Mouse (Mus musculus) MEL (cell line): ENCODE results near the gene Trmt1. TPM values are rescaled to one million over a fixed set of nuclear protein-coding genes. Genes with fewer than 3 reads are reported as not detected.

ENCODE experiments used
- DNase-seq: peaks from one replicate; pipeline ENCODE4 v3.0.0; 2011; ENCODE audit warnings: low read depth, low spot score
- H3K27ac ChIP-seq: 2 replicates; pipeline ENCODE4 v1.5.1; 2012; ENCODE audit warnings: low read depth, mild to moderate bottlenecking, control low read depth, low read length, moderate library complexity; ENCODE audit not compliant: control insufficient read depth
- H3K27me3 ChIP-seq, 2 experiments: fragments of 150-350 bp in 1 of 2; sonication (generic) in 1 of 2; 2 replicates each; pipeline ENCODE4 v1.6.1; 2012; ENCODE audit warnings: low read length in 2 of 2, mild to moderate bottlenecking in 2 of 2, improper control_type of control experiment in 1 of 2, moderate library complexity in 1 of 2; ENCODE audit not compliant: insufficient read depth in 2 of 2, control insufficient read depth in 1 of 2
- H3K36me3 ChIP-seq, 2 experiments: 2 replicates each; pipeline ENCODE4 v1.6.1; 2012 to 2014; ENCODE audit warnings: low read length in 2 of 2, improper control_type of control experiment in 1 of 2, inconsistent platforms in 1 of 2, mild to moderate bottlenecking in 1 of 2; ENCODE audit not compliant: insufficient read depth in 2 of 2, control insufficient read depth in 1 of 2
- H3K4me1 ChIP-seq, 2 experiments: fragments of 150-350 bp in 1 of 2; sonication (generic) in 1 of 2; 2 replicates each; pipeline ENCODE4 v1.6.1; 2012; ENCODE audit warnings: low read length in 2 of 2, improper control_type of control experiment in 1 of 2, mild to moderate bottlenecking in 1 of 2; ENCODE audit not compliant: insufficient read depth in 2 of 2, control insufficient read depth in 1 of 2
- H3K4me3 ChIP-seq, 2 experiments: fragments of 150-350 bp in 1 of 2; sonication (generic) in 1 of 2; 2 replicates each; pipeline ENCODE4 v1.5.1; 2012; ENCODE audit warnings: low read depth in 2 of 2, low read length in 2 of 2, mild to moderate bottlenecking in 2 of 2, moderate library complexity in 2 of 2, control low read depth in 1 of 2, improper control_type of control experiment in 1 of 2; ENCODE audit not compliant: control insufficient read depth in 1 of 2, insufficient read depth in 1 of 2
- H3K79me2 ChIP-seq: 2 replicates; pipeline ENCODE4 v1.6.1; 2012; ENCODE audit warnings: mild to moderate bottlenecking, low read length, moderate library complexity; ENCODE audit not compliant: control insufficient read depth, poor library complexity, insufficient read depth
- H3K9ac ChIP-seq: 2 replicates; pipeline ENCODE4 v1.6.1; 2012; ENCODE audit warnings: low read depth, mild to moderate bottlenecking, control low read depth, low read length, moderate library complexity; ENCODE audit not compliant: control insufficient read depth, poor library complexity, severe bottlenecking
- H3K9me3 ChIP-seq: fragments of 150-350 bp; sonication (generic); replicated peaks from 2 replicates; pipeline ENCODE4 v1.6.1; 2012; ENCODE audit warnings: mild to moderate bottlenecking, low read length, improper control_type of control experiment, moderate library complexity; ENCODE audit not compliant: insufficient read depth
- BHLHE40 ChIP-seq: IDR thresholded peaks from 2 replicates; pipeline ENCODE4 v1.6.1; 2012; ENCODE audit warnings: low read depth, mild to moderate bottlenecking, inconsistent platforms, low read length, improper control_type of control experiment, borderline replicate concordance
- GABPA ChIP-seq: IDR thresholded peaks from 2 replicates; pipeline ENCODE4 v1.6.1; 2012; ENCODE audit warnings: low read depth, mild to moderate bottlenecking, inconsistent platforms, low read length, improper control_type of control experiment, moderate library complexity
- HCFC1 ChIP-seq: IDR thresholded peaks from 2 replicates; pipeline ENCODE4 v1.6.1; 2012; ENCODE audit warnings: low read depth, mild to moderate bottlenecking, inconsistent platforms, low read length, improper control_type of control experiment, moderate library complexity
- KAT2A ChIP-seq: conservative IDR thresholded peaks from 2 replicates; pipeline ENCODE4 v1.6.1; 2012; ENCODE audit warnings: low read depth, low read length, improper control_type of control experiment, inconsistent platforms
- MAFK ChIP-seq: IDR thresholded peaks from 2 replicates; pipeline ENCODE4 v1.6.1; 2011; ENCODE audit warnings: low read depth, mild to moderate bottlenecking, low read length, improper control_type of control experiment, borderline replicate concordance
- MAZ ChIP-seq: IDR thresholded peaks from 2 replicates; pipeline ENCODE4 v1.6.1; 2012; ENCODE audit warnings: low read depth, mild to moderate bottlenecking, inconsistent platforms, low read length, improper control_type of control experiment
- MEF2A ChIP-seq: IDR thresholded peaks from 2 replicates; pipeline ENCODE4 v1.6.1; 2014; ENCODE audit warnings: low read depth, mild to moderate bottlenecking, inconsistent platforms, low read length, improper control_type of control experiment; ENCODE audit not compliant: poor library complexity, insufficient replicate concordance, severe bottlenecking; ENCODE audit errors: extremely low read depth
- MYB ChIP-seq: IDR thresholded peaks from 2 replicates; pipeline ENCODE4 v1.6.1; 2011; ENCODE audit warnings: mild to moderate bottlenecking, low read depth, low read length, improper control_type of control experiment
- MYC ChIP-seq: IDR thresholded peaks from 2 replicates; pipeline ENCODE4 v1.6.1; 2011; ENCODE audit warnings: low read depth, mild to moderate bottlenecking, low read length, improper control_type of control experiment, moderate library complexity
- NRF1 ChIP-seq: IDR thresholded peaks from 2 replicates; pipeline ENCODE4 v1.6.1; 2014; ENCODE audit warnings: low read depth, mild to moderate bottlenecking, inconsistent platforms, low read length, improper control_type of control experiment, moderate library complexity; ENCODE audit not compliant: poor library complexity, insufficient read depth, severe bottlenecking
- POLR2A ChIP-seq, 2 experiments: IDR thresholded peaks; 2 replicates each; pipeline ENCODE4 v1.6.1; 2011 to 2012; ENCODE audit warnings: low read length in 2 of 2, mild to moderate bottlenecking in 2 of 2, control low read depth in 1 of 2, improper control_type of control experiment in 1 of 2, low read depth in 1 of 2, moderate library complexity in 1 of 2; ENCODE audit not compliant: control insufficient read depth in 1 of 2, insufficient read depth in 1 of 2, poor library complexity in 1 of 2
- SIN3A ChIP-seq: IDR thresholded peaks from 2 replicates; pipeline ENCODE4 v1.6.1; 2012; ENCODE audit warnings: low read length, improper control_type of control experiment, inconsistent platforms
- TAL1 ChIP-seq: IDR thresholded peaks from 2 replicates; pipeline ENCODE4 v1.6.1; 2012; ENCODE audit warnings: mild to moderate bottlenecking, inconsistent platforms, low read length, moderate library complexity, mixed read lengths
- TCF12 ChIP-seq: IDR thresholded peaks from 2 replicates; pipeline ENCODE4 v1.6.1; 2014; ENCODE audit warnings: low read depth, mild to moderate bottlenecking, inconsistent platforms, low read length, improper control_type of control experiment, moderate library complexity
- USF2 ChIP-seq, 2 experiments: IDR thresholded peaks; 2 replicates each; pipeline ENCODE4 v1.6.1; 2011 to 2012; ENCODE audit warnings: improper control_type of control experiment in 2 of 2, low read length in 2 of 2, borderline replicate concordance in 1 of 2, inconsistent platforms in 1 of 2, low read depth in 1 of 2, mild to moderate bottlenecking in 1 of 2; ENCODE audit not compliant: insufficient read depth in 1 of 2
- ZKSCAN1 ChIP-seq: IDR thresholded peaks from 2 replicates; pipeline ENCODE4 v1.6.1; 2012; ENCODE audit warnings: low read depth, mild to moderate bottlenecking, inconsistent platforms, low read length, improper control_type of control experiment, moderate library complexity
- ZMIZ1 ChIP-seq: IDR thresholded peaks from 2 replicates; pipeline ENCODE4 v1.6.1; 2012; ENCODE audit warnings: low read depth, mild to moderate bottlenecking, inconsistent platforms, low read length, improper control_type of control experiment, moderate library complexity
- polyA plus RNA-seq, 2 experiments: library from polyadenylated mRNA; stranded (reverse) in 1 of 2; unstranded in 1 of 2; fragments of >175 nt in 1 of 2; fragments of >200 nt in 1 of 2; gene quantifications; 2 replicates each; pipeline versions ENCODE4 v1.2.1 to v1.2.4; 2012; ENCODE audit warnings: low replicate concordance in 2 of 2, low read depth in 1 of 2; ENCODE audit not compliant: insufficient read length in 2 of 2, insufficient read depth in 1 of 2, missing spikeins in 1 of 2
- total RNA-seq: library from RNA; depleted of rRNA; stranded (reverse); fragments of 300-350 nt; gene quantifications from 2 replicates; pipeline ENCODE4 v1.2.3, GENCODE M21; 2012

Gene Trmt1
- total and polyA plus RNA-seq, 3 experiments, result 183 to 221 TPM; not detected in 1

DNA sequence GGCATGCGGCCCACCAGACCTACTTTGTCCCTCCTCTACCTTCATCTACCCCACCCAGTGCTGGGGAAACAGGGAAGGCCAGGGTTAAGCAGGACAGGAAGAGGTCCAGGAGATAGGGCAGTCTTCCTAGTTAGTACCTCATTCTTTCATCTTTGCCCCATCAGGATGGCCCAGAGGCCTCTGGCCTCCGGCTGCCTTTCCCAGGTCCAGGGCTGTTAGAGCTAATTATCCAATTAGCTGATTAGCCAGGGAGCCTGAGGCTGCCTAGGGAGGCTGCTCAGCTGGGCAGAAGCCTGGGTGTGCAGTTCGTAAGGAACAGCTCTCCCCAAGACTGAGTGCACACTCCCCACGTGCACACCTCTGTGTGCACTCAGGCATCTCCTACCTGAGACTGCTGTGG lies 27.3 kb downstream of the Trmt1 start:
- Histone ChIP-seq H3K4me1 (peaks cover 0 to 2% of the 10 kb centered on the region in 2 experiments; a peak in 1 of 4 replicates), H3K36me3 (peaks cover 0 to 4% of the 10 kb centered on the region in 2 experiments; a peak in 2 of 4 replicates), H3K9ac (no peak overlapping the region), H3K27ac (no peak overlapping the region), H3K79me2 (no peaks in the 10 kb centered on the region), H3K4me3 (no peak overlapping the region), H3K27me3 (no peaks in the 10 kb centered on the region), H3K9me3 (no peaks in the 10 kb centered on the region)
- TF ChIP-seq ZMIZ1, result no peak
- no peak for TF ChIP-seq MYC
- no peak for TF ChIP-seq MAFK
- TF ChIP-seq HCFC1, result no peak
- TF ChIP-seq USF2 (IDR thresholded peaks at IDR 0.05; ENCODE audit: borderline replicate concordance in 1 of 2, insufficient read depth in 1 of 2, low read depth in 1 of 2, low read length in 2 of 2), result no peak
- no peak for TF ChIP-seq GABPA
- TF ChIP-seq SIN3A, result no peak
- TF ChIP-seq KAT2A, result no peak
- TF ChIP-seq BHLHE40, result no peak
- TF ChIP-seq TAL1, result no peak
- no peak for TF ChIP-seq TCF12
- TF ChIP-seq MAZ, result no peak
- TF ChIP-seq NRF1, result no peak
- no peak for TF ChIP-seq POLR2A (IDR thresholded peaks at IDR 0.05; ENCODE audit: control insufficient read depth in 1 of 2, insufficient read depth in 1 of 2, low read depth in 1 of 2, low read length in 2 of 2, poor library complexity in 1 of 2)
- TF ChIP-seq MYB, result no peak
- TF ChIP-seq MEF2A, result no peak
- no peak for DNase-seq

- DNase-seq, result no peak
- Histone ChIP-seq H3K27me3 (no peaks in the 10 kb centered on the region), H3K27ac (no peak overlapping the region), H3K9me3 (no peaks in the 10 kb centered on the region), H3K79me2 (no peaks in the 10 kb centered on the region), H3K9ac (no peak overlapping the region), H3K4me3 (no peak overlapping the region), H3K4me1 (no peaks in the 10 kb centered on the region), H3K36me3 (no peaks in the 10 kb centered on the region; a peak in 1 of 4 replicates)
- TF ChIP-seq ZKSCAN1, result no peak
- no peak for TF ChIP-seq MAZ
- no peak for TF ChIP-seq TCF12
These were observed 28.1 kb downstream of the Trmt1 start for GRCm38 (mm10) chr8:84714161-84714560.
